Mouse (Mus musculus): Measurements from ENCODE around the gene Nfib.

GRCm38 (mm10) chr4:82539406-82540047 is 166.0 kb downstream of the Nfib start:
- TF ChIP-seq CTCF (IDR thresholded peaks at IDR 0.05; ENCODE audit: borderline replicate concordance, control insufficient read depth, extremely low read depth, insufficient read depth, low read length, poor library complexity) (no peak), POLR2A (IDR thresholded peaks at IDR 0.05; ENCODE audit: control insufficient read depth, extremely low read depth, insufficient read depth, low read length, poor library complexity) (no peak)

All from thymus, adult 2 months (tissue).